Mouse (Mus musculus): ENCODE results near the gene Zfp68. TPM values are rescaled to one million over a fixed set of nuclear protein-coding genes. Genes with fewer than 3 reads are reported as not detected.
"Not testable (repeated sequence)": the region's sequence is repeated elsewhere in the genome, so short reads cannot be mapped to it uniquely, and the experiment has no call there.

The Zfp68 gene
- total RNA-seq (2022) = 10 to 100 TPM; 17.7 to 29.5 (median 25.2) TPM

DNA sequence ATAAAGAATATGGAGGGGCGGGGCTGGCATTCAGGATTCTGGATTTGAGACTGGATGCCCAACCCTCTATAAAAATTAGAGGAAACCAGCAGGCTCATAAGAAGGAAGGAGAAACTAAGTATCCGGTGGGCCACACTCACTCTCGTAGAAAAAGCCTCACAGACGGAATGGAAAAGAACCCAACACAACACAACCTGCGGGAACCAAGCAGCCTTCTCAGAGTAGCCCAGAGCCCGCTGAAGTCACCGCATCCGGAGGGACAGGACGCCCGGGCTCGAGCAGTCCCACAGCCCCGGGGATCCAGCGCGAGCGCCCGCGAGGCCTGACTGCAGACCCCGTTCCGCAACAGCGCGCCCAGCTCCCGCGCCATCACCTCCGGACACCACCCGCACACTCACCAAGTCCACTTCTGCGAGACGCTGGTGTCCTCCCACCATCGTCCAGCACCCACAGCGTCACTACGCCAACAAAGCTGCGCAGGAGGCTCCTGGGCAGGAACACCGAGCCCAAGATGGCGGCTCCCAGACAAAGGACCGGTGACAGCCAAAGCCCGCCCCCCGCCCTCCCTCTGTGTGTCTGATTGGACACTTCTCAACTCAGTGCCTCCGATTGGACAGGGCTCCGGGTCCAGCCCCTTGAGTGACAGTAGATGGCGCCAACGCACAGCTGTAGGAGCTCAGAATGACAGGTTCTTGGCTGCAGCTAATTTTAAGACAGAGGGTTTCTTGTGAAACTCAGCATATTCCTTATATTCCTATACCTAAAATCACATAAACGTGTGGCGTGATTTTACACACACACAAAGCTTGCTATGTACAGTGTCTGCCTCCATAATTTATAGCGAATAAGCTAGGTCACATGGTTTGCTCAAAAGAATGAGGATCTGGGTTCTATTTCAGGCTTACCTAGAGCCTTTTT is at the start of gene Zfp68:
Gene Zfp68 (minus strand): TSS at position 551 of the 918 bp plus-strand sequence.
- DNase-seq = peak; percentile 91

DNA sequence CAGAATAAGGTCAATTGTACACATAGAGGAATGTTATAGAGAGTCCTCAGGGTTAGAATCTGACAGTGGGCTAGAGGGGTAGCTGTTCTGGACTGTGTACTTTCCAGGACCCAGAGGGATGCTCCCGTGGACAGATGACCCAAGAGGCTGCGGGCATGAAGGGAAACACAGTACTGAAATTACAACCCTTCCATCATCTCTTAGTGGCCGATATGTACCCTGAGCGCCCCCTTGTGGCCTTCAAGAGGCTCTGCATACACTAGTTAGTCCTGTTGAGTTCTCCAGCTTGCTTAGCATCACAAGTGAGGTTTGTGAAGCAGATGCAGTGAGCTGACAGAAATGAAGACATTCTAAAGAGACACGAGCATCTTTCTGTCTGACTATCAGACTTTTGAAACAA is 39.4 kb upstream of the Zfp68 start:
- peak; percentile 9 for DNase-seq

DNA sequence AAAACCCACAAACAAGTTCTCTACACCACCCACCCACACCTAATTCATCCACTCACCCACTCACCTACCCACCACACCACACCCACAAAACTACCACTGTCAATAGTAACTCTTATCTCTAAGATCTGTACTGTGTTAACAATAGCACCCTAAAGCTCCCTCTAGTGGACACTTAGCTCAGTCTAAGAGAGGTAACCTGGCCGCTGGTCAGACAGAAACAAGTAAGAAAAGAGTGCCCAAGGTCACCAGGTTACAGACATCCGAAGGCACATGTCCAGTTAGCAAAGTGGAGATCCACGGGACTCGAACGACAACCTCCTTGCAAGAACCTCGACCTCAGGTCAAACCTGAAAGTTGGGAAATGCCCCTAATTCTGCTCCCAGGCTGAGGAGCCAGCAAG is 38.3 kb upstream of the Zfp68 start:
- DNase-seq = peak; percentile 9

DNA sequence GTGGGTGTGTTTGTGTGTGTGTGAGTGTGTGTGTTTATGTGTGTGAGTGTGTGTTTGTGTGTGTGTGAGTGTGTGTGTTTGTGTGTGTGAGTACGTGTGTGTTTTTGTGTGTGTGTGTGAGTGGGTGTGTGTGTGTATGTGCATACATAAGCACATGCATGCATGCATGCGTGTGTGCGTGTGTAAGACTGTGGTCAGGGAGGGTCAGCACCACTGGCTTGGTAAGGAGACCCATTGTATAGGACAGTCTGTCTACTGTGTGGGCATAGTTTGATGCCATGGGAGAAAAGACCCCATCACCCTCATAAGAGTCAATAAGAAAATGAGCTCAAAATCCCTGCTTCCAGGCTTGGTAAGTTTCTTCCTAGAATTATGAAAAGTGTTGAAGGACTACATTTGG is 37.8 kb upstream of the Zfp68 start:
- DNase-seq = no peak

DNA sequence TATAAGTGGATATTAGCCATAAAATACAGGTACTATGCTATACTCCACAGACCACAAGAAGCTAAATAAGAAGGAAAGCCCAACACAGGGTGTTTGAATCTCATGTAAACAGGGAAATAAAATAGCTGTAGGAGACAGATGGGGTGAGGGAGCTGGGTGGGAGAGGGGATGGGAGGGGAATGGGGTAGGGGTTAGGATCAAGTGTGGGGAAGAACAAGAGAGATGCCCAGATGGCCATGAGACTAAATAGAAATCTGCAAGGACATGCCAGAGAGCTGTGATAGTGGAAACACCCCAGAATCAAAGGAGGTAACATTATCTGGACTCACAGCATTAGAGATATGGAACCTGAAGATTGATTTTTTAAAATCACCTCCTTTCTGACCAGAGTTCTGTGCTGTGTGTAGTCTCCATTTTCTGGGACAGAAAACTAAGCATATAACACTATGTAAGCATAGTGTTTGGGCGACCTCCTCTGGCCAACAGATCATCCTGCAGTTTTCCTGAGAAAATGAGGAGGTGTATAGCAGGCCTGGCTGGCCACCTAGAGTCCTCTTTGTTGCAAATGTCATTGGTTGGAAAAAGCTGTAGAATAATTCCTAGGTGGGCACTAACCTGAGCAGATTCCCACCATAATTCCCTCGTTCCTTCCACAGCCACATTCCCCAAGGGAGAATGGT is 37.1 kb upstream of the Zfp68 start:
- DNase-seq = no peak

DNA sequence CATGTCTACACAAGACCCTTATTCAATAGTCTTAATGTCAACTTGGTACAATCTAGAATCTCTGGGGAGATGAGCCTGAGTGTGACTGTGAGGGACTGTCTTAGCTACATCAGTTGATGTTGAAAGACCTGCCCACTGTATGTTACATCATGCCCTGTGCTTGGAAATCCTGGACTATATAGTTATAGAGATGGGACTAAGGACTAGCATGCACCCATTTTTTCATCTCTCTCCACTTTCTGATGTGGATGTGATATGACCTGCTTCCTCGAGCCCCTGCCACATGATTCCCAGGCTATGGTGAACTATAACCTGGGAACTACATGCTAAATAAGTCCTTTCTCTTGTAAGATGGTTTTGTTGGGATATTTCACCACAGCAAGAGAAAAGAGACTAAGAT is 33.4 kb upstream of the Zfp68 start:
- DNase-seq = no peak

DNA sequence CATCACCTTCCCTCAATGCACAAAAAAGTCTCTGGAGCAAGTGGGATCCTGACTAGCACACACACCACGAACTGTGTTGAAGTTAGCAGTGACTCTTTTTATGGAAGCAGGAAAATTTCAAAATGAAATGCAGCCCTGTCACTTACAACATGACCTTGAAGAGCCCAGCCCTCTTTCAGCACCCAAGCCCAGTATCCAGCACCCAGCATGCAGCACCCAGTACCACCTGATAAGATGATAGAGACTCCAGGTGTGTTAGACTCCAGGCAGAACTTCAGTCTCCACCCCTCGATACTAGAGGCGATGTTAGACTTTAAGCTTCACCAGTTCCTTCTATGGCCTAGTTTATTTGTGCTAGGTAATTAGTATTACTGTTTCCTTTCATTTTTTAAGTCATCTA is 22.2 kb upstream of the Zfp68 start:
- DNase-seq = no peak

DNA sequence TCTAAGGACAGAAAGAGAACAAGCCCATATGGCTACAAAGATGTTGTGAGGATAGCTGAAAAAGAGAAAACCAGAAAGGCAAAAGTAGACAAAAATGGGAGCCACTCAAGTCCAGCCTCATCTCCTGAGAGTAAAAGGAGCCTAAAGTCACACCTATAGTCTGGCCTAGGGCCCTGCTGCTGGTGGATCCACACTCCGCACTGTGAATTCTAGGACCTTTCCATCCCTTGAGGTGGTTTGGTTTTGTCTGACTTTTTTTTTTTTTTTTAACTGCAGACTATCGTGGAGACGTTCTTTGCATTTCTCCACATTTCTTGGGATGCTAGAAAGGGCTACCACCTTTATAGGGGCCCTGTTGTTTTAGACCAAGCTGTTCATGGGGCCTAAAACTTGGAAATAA is 21.5 kb upstream of the Zfp68 start:
- DNase-seq = no peak

DNA sequence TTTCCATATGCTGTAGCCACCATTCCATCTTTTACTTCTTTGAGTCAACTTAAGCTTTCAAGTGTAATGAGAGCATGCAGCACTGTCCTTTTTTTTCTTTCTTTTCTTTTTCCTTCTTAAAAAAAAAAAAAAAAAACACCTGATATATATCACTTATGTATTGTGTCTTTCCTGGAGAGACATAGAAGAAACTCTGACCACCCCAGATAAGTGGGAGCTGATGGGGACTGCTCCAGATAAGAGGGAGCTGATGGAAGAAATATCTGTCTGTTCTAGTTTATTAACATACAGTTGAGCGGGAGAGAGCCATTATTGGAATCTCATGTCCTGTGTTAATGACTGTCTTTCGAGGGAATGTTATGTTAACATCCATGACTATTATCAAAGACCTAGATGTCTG is 16.9 kb upstream of the Zfp68 start:
- DNase-seq = no peak

DNA sequence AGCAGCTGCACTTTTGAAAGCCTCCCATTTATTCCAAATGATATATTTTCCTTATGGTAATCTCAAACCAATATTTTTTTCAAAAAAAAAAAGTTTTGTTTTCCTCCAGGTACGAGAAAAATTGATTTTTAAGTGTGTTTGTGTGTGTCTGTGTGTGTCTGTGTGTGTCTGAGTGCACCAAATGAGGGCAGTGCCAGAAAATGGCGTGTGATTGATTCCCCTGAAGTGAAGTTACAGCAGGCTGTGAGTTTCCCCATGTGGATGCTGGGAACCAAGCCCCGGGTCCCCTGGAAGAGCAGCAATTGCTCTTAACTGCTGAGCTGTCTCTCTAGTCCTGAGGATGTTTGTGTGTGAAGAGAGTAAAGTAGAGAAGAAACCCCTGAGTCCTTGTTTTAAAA is 3.9 kb upstream of the Zfp68 start:
- DNase-seq = no peak

DNA sequence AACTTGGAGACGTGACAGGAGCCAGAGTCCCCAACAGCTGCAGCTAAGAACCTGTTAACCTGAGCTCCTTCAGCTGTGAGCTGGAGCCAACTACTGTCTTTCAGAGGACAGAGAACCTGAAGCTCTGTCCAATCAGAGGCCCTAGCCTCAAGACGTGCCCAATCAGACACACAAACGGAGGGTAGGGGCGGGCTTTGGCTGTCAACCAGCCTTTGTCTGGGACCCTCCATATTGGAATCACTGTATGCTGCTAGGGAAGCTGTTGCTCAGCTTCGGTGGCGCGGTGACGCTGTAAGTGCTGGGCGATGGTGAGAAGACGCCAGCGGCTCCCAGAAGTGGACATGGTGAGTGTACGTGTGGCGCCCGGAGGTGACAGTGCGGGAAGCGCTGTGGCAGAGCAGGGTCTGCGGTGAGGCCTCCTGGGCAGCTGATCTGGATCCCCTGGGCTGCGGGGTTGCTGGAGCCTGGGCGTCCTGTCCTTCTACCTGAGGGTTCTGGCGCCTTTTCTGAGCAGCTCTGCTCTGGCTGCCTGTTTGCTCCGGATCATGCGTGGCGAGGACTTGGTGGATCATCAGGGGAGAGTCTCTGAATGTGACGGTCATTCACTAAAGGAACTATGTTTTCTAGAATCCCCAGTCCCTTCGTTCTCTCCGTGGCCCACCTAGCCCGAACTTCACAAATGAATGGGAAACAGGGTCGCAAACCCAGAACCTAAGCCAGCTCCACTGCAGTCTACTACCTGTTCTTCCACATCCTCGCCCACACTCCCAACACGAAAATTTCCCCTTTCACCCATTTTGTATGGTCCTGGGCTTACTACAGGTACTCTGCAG is 3.3 kb upstream of the Zfp68 start, which contains the start of gene A430033K04Rik:
Gene A430033K04Rik (plus strand): TSS at position 215 of the 833 bp plus-strand sequence.
- DNase-seq = peak; percentile 92

DNA sequence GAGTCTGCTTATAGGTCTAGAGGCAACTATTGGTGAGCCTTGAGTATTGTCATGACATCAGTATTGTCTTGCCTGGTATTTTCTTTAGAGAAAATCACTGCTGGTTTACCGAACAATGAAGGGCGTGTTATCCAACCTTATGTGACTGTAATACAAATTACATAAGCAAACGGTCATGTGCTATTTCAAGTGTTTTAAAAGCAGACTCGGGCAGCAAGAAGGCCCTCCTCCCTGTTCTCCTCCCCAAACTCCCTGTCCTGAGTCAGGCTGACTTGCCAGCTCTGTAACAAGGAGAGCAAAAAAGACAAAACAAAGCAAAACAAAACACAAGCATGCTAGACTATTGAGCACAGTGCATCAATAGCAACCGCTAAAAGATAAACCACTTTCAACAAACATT is 1.3 kb upstream of the Zfp68 start:
- DNase-seq = no peak

DNA sequence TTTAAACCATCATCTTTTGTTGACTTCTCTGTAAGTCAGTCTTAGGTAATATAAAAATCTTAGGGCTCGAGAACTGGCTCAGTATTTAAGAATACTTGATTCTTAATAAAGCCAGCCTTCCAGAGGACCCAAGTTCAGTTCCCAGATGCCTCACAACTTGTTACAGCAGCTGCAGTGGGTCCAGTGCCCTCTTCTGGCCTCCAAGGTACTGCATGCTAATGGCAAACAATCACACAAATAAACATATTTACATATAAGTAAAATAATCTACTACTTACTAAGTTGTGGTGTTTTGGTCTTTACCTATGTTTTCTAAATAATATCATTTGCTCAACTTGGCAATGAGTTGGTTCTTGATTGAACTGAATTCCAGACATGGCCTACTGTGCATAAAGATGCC is 1.2 kb downstream of the Zfp68 start:
- no peak for DNase-seq

DNA sequence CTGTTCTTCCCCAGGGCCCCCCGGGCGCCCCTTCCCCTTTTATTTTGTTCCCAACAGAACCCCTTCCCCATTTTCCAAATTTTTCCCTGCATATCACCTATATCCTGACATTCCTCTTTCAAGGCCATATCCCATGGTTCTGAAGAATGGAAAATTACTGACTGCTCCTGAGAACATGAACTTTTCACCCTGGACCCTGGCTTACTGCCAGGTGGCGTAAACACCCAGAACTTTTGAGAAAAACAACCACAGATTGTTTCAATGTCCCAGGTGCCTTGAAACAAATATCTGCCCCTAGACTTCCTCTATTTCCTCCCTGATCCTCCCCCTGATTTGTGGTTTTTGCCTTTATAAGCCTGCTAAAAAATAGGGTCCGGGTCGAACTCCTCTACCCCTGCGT is 32.2 kb downstream of the Zfp68 start:
- no peak for DNase-seq

DNA sequence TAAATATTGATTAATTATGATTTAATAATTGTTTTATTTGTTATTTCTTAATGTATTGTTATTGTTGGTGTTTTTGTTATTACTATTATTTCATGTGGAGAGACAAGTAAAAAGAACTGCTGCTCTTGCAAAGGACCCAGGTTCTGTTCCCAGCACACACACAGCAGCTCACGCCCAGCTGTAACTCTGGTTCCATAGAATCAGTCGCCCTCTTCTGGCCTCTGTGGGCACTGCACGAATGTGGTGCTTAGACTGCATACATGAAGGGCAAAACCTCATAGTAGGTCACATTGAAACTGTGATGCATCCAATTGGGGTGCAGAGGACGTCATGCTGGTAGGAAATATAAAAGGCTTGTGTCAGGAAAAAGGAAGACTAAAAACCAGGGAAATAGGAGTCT is 47.9 kb downstream of the Zfp68 start:
- no peak for DNase-seq

DNA sequence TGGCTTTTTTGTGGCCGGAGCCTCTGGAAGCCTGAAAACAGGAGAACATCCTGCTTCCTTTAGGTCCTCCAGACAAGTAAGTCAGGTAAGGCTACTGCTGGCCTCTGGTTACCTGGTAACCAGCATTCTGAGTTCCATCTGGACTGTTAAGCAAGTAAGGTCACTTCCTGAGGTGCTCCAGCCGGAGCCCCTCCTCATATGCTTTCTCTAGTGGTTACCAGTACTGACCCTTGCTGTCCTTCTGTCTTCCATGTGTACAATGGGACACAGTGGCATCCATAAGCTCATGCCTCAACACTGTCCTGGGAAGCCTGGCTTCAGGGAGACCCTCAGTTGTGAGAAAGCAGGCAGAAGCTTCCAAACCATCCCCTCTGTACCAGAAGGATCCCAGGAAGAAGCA is 54.9 kb downstream of the Zfp68 start, which contains the start of gene 1700123K08Rik:
Gene 1700123K08Rik (minus strand): TSS at position 101 of the 400 bp plus-strand sequence.
- not testable (repeated sequence) for DNase-seq

Small RNA genes lying within 50 kb of the gene (microRNA-seq; reads per million reads assigned to microRNA genes)
- 0 reads per million in 2 experiments for gene Gm24082

Other genes with a start within 250 kb of the Zfp68 start
- 10 to 100 TPM in 2 of 4 experiments, 1 to 10 TPM in 2; 8.0 to 16.0 (median 12.2) TPM for gene Zfp157, start 178.3 kb downstream of the Zfp68 start, total RNA-seq (2022)
- not detected for gene 1700123K08Rik, start 55.0 kb downstream of the Zfp68 start, total RNA-seq (2022)
- 10 to 100 TPM in 2 of 4 experiments, 1 to 10 TPM in 2; 5.4 to 11.9 (median 9.6) TPM for gene A430033K04Rik, start 3.1 kb upstream of the Zfp68 start, total RNA-seq (2022)
- gene Fam20c, start 134.8 kb upstream of the Zfp68 start, total RNA-seq (2022) = 10 to 100 TPM; 12.4 to 43.6 (median 20.6) TPM
- not detected for gene Gm5294, start 200.3 kb upstream of the Zfp68 start, total RNA-seq (2022)